Mouse (Mus musculus) retina, embryonic 14.5 days (tissue): Measurements from ENCODE around the gene Kcnb1.

Experiments used
- DNase-seq: peaks from one replicate; pipeline ENCODE4 v3.0.0-alpha.2; 2015; ENCODE audit warnings: low spot score

Kcnb1 gene

GRCm38 (mm10) chr2:167060761-167061160 is 129.2 kb downstream of the Kcnb1 start:
- no peak for DNase-seq

GRCm38 (mm10) chr2:167060360-167060759 is 129.6 kb downstream of the Kcnb1 start:
- no peak for DNase-seq

- no peak for DNase-seq
These were observed 130.0 kb downstream of the Kcnb1 start for GRCm38 (mm10) chr2:167059960-167060359.

GRCm38 (mm10) chr2:167059536-167059935 is 130.4 kb downstream of the Kcnb1 start:
- DNase-seq = no peak

- no peak for DNase-seq
These were observed 131.1 kb downstream of the Kcnb1 start for GRCm38 (mm10) chr2:167058814-167059387.

- DNase-seq = no peak
These were observed 131.8 kb downstream of the Kcnb1 start for GRCm38 (mm10) chr2:167058201-167058600.

GRCm38 (mm10) chr2:167056942-167057323 is 133.0 kb downstream of the Kcnb1 start:
- no peak for DNase-seq

GRCm38 (mm10) chr2:167056210-167056941 is 133.6 kb downstream of the Kcnb1 start:
- DNase-seq = no peak

- no peak for DNase-seq
These were observed 134.6 kb downstream of the Kcnb1 start for GRCm38 (mm10) chr2:167055386-167055785.

GRCm38 (mm10) chr2:167053127-167053844 is 136.7 kb downstream of the Kcnb1 start:
- DNase-seq = peak; percentile 73

- DNase-seq = no peak
These were observed 141.1 kb downstream of the Kcnb1 start for GRCm38 (mm10) chr2:167048698-167049358.

- DNase-seq = no peak
These were observed 141.7 kb downstream of the Kcnb1 start for GRCm38 (mm10) chr2:167048223-167048622.
